Mouse (Mus musculus) right cerebral cortex, adult 2 months (tissue): Measurements from ENCODE around the gene Abca13.

Experiments
- DNase-seq, 2 experiments: peaks; one replicate each; pipeline ENCODE4 v3.0.0; 2021 to 2022; ENCODE audit warnings: low spot score in 2 of 2

Abca13 gene

GRCm38 (mm10) chr11:9684952-9685351 lies 493.2 kb downstream of the Abca13 start:
- DNase-seq = no peak

GRCm38 (mm10) chr11:9705190-9705589 lies 513.4 kb downstream of the Abca13 start:
- no peak for DNase-seq

DNA sequence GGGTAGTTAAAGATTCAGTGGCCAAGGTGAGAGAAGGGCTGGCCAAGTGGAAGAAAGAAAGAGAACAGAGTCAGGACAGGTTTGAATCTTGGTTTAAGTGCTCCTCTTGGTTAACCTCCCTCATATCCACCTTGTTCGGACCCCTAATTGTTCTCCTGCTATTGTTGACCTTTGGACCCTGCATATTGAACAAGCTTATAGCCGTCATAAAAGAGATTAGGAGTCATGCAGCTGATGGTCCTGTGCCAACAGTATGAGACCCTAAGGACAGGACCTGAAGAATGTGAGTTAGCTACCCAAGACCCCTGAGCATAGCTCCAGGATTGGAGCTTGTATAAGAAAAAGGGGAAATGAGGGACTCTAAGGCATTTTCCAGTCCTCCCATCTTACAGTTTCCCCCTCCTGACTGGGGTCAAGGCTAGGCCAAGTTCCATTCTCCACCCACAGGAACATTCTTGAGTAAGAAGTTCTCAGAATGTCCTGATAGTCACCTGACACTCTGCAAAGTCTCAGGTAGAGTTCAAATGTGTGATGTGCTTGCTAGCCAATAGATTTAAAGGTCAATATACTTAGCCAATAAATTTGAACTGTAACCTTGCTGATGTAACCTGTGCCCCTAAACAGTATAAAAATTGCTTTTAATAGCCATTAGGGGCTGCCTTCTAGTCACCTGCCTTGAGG lies 536.2 kb downstream of the Abca13 start:
- DNase-seq = no peak

DNA sequence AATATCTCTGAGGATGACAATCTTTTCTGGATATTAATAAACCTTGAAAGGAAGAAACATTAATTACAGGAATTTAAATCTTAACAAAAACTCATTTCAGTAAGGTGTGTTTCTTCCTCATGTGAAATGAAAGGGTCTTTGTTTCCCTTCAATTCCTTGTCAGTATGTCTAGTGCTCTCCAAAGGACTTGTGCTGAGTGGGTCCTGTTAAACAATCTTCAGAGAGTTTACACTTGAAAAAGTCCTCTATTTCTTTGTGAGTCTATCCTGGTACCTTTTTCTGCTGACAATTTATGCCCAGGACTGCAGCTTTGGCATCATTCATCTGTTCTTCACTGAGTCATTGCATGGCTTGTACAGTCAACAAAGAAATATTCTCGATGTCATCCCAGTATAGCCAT lies 539.6 kb downstream of the Abca13 start:
- no peak for DNase-seq
